Mouse (Mus musculus) left cerebral cortex, postnatal 25 days (tissue): Measurements from ENCODE around the gene Vmn2r11. TPM values are rescaled to one million over a fixed set of nuclear protein-coding genes. Genes with fewer than 3 reads are reported as not detected.
"Not testable (repeated sequence)": the region's sequence is repeated elsewhere in the genome, so short reads cannot be mapped to it uniquely, and the experiment has no call there.

Experiments
- DNase-seq, 2 experiments: peaks; one replicate each; pipeline ENCODE4 v3.0.0; 2022; ENCODE audit warnings: low spot score in 2 of 2, mixed read lengths in 1 of 2
- intact Hi-C: fragments of 180-260 bp; cut with DNase I; formaldehyde crosslinking; loops from one replicate; pipeline ENCODE4 v1.15.1; 2025
- total RNA-seq, 2 experiments: library from RNA; stranded (reverse); gene quantifications; 2 replicates each; pipeline ENCODE4 v1.2.3; 2021

The Vmn2r11 gene
- total RNA-seq, result not detected

- DNase-seq, intact Hi-C loops: not testable (repeated sequence)
Measured at GRCm38 (mm10) chr5:109059469-109059868, at the start of gene Vmn2r11. TSS of gene Vmn2r11 (minus strand) at chr5:109059569.

GRCm38 (mm10) chr5:109097850-109098249, 38.5 kb upstream of the Vmn2r11 start, which contains the start of gene Vmn2r12:
TSS of gene Vmn2r12 (minus strand) at chr5:109097950.
- DNase-seq, intact Hi-C loops: not testable (repeated sequence)

GRCm38 (mm10) chr5:109096482-109096881, 37.1 kb upstream of the Vmn2r11 start:
- DNase-seq, intact Hi-C loops: not testable (repeated sequence)

GRCm38 (mm10) chr5:109072016-109072415, 12.6 kb upstream of the Vmn2r11 start:
- intact Hi-C loops, result not testable (repeated sequence)

GRCm38 (mm10) chr5:109055286-109055685, 4.1 kb downstream of the Vmn2r11 start:
- intact Hi-C loops, result no loop called here
- DNase-seq, result no peak

More at GRCm38 (mm10) chr5:109072016-109072415, 12.6 kb upstream of the Vmn2r11 start:
- not testable (repeated sequence) for DNase-seq

- no peak for DNase-seq
- intact Hi-C loops, result no loop called here
Measured at GRCm38 (mm10) chr5:109032591-109032990, 26.8 kb downstream of the Vmn2r11 start.

GRCm38 (mm10) chr5:109006427-109006826, 52.9 kb downstream of the Vmn2r11 start, which contains the start of gene Vmn2r10:
TSS of gene Vmn2r10 (minus strand) at chr5:109006527.
- DNase-seq, intact Hi-C loops: not testable (repeated sequence)

Other genes with a start within 250 kb of the Vmn2r11 start
- not detected for gene Vmn2r9, start 207.0 kb downstream of the Vmn2r11 start, total RNA-seq
- gene Vmn2r10, start 53.0 kb downstream of the Vmn2r11 start, total RNA-seq, result not detected
- not detected for gene Vmn2r12, start 38.4 kb upstream of the Vmn2r11 start, total RNA-seq
- not detected for gene Vmn2r13, start 132.6 kb upstream of the Vmn2r11 start, total RNA-seq
- gene Vmn2r14, start 165.1 kb upstream of the Vmn2r11 start, total RNA-seq, result not detected
- gene Vmn2r15, start 238.1 kb upstream of the Vmn2r11 start, total RNA-seq, result not detected